Mouse (Mus musculus) cerebellum, adult 9-10 months (tissue): ENCODE measurements around the gene Washc4.

Experiments used
- DNase-seq: peaks from one replicate; pipeline ENCODE4 v3.0.0; 2022

Washc4 gene

DNA sequence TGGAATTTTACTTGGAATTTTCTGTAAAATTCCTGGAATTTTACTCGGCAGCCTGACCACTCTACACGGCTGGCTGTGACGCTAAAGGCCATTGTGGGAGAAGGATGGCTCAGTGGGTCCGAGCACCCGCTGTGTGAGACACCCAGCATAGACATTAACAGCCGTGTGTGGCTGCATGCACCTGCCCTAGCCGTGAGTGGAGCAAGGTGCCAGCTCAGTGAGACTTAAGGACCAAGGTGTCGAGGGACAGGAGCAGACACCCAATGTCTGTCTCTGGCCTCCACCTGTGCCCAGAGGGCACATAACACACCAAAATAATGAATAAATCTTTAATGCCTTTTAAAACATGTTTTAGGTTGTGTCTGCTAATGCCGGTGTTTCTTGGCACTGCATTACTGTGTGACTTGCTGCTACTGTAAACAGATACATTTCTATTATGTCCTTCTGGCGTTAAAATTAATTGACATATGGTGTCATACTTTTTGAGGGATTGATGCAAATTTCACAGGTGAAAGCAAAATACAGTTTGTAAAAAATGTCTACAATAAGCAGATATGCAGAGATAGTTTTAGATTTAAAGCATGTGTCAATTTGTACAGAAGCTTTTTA lies 60.5 kb downstream of the Washc4 start:
- DNase-seq: peak; percentile 61

DNA sequence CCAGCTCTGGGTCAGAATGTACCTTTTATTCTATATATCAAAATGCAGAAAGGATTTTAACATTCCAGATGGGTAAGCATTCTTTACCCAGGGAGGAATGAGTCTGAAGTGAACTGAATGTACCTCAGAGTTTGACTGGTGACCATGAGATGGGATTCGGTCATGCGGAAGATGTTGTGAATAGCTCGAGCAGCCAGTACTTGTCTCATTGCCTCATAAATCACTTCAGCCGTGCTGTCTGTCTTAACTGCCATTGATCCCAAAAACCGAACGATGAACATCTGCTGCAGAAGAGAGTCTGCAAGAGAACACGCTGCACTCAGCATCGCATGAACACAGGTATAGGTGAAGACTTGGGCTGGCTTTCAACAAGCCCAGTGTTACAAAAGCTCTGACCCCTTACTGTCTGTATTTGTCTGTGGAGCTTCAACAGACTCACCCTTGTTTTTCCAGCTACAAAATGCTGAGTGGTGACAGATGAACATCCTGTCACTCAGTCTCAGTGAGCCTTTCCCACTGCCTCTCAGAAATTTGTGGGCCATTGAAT lies 62.2 kb downstream of the Washc4 start:
- DNase-seq: no peak

GRCm38 (mm10) chr10:83607111-83607510 lies 63.6 kb downstream of the Washc4 start:
- no peak for DNase-seq

- DNase-seq: no peak
Measured at GRCm38 (mm10) chr10:83608596-83608995, 65.0 kb downstream of the Washc4 start.

- DNase-seq: no peak
Measured at GRCm38 (mm10) chr10:83610518-83610917, 67.0 kb downstream of the Washc4 start.

DNA sequence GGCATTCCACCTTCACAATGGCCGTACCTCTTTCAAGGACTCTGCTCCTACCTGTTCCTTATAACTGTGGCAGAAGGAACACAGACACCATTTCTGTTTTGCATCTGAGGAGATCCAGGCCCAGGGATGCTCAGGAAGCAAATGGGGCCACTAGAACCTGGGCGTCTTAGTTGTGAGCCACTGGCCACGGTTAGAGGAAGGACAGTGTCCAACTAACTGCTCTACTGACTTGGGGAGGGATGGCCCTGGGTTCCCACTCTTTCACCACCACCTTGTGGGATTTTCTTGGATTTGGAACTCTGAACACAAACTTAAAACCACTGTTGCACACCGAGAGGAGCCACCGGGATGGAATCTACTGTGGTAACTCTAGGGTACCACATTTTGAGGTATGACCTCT lies 68.3 kb downstream of the Washc4 start:
- DNase-seq: no peak

DNA sequence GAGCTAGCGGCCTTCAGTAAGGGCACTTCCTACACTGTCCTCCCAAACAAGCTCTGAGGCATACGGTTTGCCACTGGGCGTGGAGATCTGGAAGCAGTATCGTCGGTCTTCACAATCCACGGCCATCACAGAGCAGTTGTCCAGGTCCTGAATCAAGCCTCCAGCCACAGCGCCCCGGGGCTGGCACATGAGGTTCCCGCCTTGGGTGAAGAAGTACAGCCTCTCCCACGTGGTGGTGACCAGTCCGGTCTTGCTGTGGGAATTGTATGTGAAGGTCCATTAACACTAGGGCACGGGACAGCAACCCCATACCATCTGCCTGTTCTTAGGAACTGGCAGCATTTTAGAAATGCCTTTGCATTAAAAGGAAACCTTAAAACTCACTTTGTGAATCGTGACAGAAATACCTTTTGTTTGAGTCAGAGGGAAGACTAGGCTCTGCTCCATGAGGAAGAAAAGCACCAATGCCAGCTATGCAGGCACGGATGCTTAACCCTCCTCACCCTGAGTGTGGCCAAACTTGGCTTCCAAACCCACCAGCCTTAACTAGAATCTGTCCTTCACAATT lies 69.2 kb downstream of the Washc4 start:
- DNase-seq: no peak

DNA sequence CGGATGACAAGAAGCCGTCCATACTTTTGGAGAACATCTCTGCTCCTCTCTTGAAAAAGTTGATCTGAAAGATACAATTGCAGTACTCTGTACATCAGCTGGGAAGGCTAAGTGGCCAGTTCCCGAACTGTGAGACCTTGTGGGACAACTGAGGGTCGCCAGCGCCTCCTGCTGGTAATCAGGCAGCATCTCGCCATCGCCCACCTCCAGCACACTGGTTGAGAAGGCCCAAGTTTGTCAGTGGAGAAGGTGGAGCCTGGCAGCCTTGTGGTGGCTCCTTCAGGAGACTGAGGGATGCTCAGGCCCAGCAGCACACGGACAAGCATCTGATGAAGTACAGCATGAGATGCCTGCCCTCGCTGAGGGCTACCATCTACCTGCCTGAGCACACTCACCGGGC lies 73.8 kb downstream of the Washc4 start:
- peak; percentile 71 for DNase-seq

- DNase-seq: peak; percentile 88
Measured at GRCm38 (mm10) chr10:83618819-83619440, 75.4 kb downstream of the Washc4 start.

- DNase-seq: peak; percentile 97
Measured at GRCm38 (mm10) chr10:83620350-83621055, 77.0 kb downstream of the Washc4 start.

- DNase-seq: peak; percentile 59
Measured at GRCm38 (mm10) chr10:83624065-83624464, 80.5 kb downstream of the Washc4 start.

DNA sequence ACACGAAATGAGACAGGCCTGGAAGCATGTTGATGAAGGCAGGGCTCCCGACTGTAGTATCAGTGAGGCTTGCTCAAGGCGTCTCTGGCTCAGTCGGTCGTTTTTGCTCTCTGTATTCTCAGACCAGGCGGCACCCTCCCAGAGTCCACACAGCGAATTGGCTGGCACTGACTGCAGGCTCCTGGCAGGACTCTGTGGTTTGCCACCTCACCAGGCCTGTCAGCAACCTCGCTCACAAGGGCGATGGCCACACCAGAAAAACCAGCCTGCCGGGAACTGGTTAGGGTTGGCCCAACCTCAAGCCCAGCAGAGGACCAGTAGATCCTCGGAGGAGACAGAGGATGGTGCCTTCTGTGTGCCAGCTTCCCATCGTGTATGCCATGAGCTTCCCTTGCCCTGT lies 81.3 kb downstream of the Washc4 start:
- peak; percentile 89 for DNase-seq

- no peak for DNase-seq
Measured at GRCm38 (mm10) chr10:83627113-83627687, 83.6 kb downstream of the Washc4 start.

DNA sequence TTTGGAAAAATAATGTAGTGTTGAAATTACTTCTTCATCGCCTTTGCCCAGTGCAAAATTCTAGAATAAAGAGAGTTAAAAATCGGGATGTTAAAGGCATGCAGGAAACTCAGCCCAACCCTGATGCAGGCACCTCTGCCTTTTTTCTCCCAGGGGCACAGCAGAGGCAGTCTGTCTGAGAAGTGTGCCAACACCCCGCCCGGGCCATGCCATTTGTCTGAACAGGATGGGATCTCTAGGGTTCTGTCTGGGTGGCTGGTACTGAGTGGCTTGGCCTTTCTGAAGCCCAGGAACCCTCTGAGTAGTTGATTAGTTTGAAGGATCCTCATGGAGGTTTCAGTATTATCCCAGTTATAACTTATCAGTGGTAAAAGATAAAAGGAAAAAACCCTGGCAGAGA lies 84.7 kb downstream of the Washc4 start:
- peak; percentile 57 for DNase-seq

DNA sequence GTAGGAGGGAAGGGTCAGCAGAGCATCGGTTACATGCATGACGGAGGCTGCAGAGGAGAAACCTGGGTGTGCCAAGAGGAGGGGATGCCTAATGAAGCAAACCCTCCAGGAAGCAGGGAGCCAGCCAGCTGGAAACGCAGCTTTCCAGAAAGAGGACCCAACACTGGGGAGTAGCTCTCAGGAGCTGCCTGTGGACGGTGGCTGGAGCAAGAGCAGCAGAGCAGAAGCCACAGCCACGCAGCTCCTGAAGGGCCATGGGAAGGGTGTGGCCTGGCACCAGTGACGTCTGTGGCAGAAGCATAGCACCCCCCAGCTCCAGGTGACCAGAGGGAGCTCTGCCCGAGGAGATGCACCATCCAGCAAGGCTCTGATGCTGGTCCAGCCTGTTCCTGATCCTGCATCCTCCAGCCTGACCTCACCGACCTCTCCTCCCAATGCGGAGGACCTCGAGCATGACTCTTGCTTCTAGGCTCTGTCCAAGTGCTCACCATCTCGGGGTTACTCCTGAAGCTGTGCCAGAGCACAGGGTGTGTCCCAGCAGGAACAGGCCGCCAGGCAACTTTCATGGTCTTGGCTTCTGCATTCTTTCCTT lies 85.7 kb downstream of the Washc4 start:
- peak; percentile 69 for DNase-seq

DNA sequence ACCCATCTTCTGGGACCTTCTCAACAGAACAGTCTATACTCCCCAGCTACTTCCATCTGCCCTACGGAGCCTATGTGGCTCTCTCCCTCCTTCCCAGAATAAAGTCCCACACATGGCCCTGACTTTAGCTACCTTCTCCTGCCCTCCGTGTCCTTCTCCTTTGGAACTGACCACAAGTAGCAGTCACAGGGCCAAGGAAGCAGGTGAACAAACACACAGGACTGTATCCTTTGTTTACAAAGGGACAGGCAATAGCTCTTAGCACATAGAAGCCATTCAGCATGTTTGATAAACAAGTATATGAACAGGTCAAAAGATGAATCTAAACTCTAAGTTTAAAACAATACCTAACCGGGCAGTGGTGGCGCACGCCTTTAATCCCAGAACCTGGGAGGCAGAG lies 86.3 kb downstream of the Washc4 start:
- DNase-seq: no peak

DNA sequence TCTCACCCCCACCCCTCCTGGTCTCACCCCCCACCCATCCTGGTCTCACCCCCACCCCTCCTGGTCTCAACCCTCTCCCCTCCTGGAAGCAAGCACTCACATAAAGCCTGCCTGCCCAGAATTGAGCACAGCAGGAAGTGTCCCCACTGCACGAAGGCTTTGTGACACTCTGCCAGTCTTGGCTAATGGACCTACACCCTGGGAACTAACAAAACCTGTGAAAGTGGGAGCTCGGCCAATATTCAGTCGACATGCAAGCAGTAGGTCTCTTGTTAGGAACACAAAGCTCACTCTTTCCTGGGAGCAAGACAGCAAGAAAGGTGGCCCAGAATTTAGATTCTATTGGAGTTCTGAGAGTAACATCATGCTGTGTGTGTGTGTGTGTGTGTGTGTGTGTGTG lies 87.3 kb downstream of the Washc4 start:
- peak; percentile 97 for DNase-seq

DNA sequence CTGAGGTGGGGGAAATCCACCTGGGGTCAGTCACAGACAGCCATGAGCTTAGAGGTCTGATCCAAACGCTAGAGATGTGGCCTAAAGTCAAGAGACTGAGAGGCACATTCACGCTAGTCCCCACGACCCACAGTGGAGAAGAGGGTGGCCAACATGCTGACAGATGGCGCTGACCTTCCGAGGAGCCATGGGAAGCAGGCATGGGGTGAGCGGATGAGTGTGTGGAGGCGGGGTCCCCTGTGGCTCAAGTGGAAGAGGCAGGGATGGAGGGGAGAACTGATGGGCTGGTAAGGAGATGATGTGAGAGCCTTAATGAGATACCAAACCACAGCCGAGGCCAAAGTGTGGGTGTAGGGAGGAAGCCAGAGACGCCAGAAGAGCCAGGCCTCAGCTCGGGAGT lies 88.2 kb downstream of the Washc4 start:
- peak; percentile 74 for DNase-seq

DNA sequence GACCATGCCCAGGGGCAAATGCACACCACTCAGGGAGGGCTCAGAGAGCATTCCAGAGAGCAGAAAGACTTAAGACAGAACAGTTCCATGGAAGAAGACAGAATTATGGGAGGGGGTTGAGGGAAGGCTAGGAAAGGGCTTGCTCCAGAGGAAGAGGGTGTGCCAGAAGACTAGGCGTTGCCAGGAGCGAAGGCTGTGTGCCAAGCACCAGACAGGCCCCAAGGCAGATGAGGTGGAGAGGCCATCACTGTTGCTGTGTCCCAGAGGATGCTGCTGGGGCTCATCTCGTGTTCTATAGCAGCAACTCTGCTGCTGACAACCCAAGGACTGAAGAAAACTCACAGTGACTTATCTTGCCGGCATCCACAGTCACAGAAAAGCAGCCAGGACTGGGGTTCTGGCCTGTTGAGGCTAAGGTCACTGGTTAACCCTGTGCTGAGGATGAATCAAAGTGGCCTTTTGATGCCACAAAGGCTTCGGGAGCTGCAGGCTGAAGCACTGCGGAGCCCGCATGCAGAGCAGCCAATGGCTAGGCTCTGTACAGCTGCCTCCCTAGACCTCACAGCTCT lies 89.3 kb downstream of the Washc4 start:
- DNase-seq: peak; percentile 63

- no peak for DNase-seq
Measured at GRCm38 (mm10) chr10:83634461-83634860, 90.9 kb downstream of the Washc4 start.

DNA sequence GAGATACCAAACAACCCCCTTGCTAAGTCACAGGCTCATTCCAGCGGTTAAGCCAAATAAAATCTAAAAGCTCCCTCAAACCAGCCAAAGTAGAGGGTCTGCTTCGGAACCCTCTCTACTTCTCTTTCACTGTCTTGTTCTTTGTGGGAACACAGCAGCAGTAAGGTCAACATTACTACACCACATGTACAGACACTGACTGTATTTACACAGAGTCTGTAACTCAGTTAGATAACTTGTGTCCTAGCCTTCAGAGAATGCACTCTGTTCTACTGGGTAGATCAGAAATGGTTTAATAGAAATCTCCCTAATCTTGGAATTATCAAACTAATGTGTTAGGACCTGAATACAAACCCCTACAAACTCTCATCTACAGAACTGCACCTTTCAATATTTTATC lies 92.6 kb downstream of the Washc4 start:
- DNase-seq: no peak

DNA sequence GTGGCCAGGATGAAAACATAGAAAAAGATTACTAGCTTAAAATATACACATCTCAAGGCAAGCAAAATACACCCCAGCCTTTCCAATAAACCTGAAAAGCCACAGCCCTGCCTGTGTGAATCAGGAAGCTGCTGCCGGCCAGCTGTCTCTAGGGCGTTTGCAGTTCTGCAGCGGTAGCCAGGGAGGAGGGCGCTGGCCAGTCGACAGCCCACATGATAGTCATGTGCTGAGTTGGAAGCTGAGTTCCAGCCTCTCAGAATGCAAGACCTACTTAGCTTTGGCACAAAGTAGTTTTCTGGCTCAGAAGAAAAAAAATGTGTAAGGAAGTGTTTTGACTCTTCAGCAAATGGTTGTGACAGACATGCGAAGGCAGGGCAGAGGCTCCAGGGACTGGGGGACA lies 93.7 kb downstream of the Washc4 start:
- peak; percentile 66 for DNase-seq
